Mouse (Mus musculus) thymus, adult 2 months (tissue): Measurements from ENCODE around the gene Gm37240.

Experiments used
- CTCF ChIP-seq: fragments of 200-500 bp; IDR thresholded peaks from 2 replicates; pipeline ENCODE4 v1.5.1; 2012; ENCODE audit warnings: mild to moderate bottlenecking, control low read depth, low read length, moderate library complexity, borderline replicate concordance; ENCODE audit not compliant: control insufficient read depth, poor library complexity, insufficient read depth; ENCODE audit errors: extremely low read depth
- POLR2A ChIP-seq: fragments of 200-500 bp; IDR thresholded peaks from 2 replicates; pipeline ENCODE4 v1.6.1; 2012; ENCODE audit warnings: mild to moderate bottlenecking, low read length, control low read depth, moderate library complexity; ENCODE audit not compliant: control insufficient read depth, poor library complexity, insufficient read depth; ENCODE audit errors: extremely low read depth

- no peak for TF ChIP-seq CTCF
- TF ChIP-seq POLR2A = no peak
These were observed 762.4 kb downstream of the Gm37240 start for GRCm38 (mm10) chr3:85124924-85125323.
